Mouse (Mus musculus) liver (tissue): ENCODE data around the gene C1qtnf2.
A peak's percentile ranks its signal among the peaks of the same experiment; 100 is the strongest.

Source experiments
- DNase-seq: peaks from one replicate; pipeline ENCODE4 v3.0.0-alpha.2; 2020; ENCODE audit warnings: mixed read lengths

C1qtnf2 gene

GRCm38 (mm10) chr11:43474225-43474774 lies at the start of gene C1qtnf2:
TSS of gene C1qtnf2 (plus strand) at chr11:43474276.
- no peak for DNase-seq

- DNase-seq, result peak; percentile 40
These were observed 49.7 kb upstream of the C1qtnf2 start for GRCm38 (mm10) chr11:43424386-43424785.

GRCm38 (mm10) chr11:43425166-43425709 lies 48.8 kb upstream of the C1qtnf2 start:
- no peak for DNase-seq

GRCm38 (mm10) chr11:43425824-43426413 lies 48.2 kb upstream of the C1qtnf2 start, which contains the start of gene Pttg1:
TSS of gene Pttg1 (minus strand) at chr11:43426251.
- DNase-seq, result peak; percentile 91

GRCm38 (mm10) chr11:43426414-43426884 lies 47.6 kb upstream of the C1qtnf2 start:
- peak; percentile 11 for DNase-seq

- DNase-seq, result peak; percentile 78
These were observed 40.6 kb upstream of the C1qtnf2 start, which contains the start of gene Slu7 for GRCm38 (mm10) chr11:43433254-43434023. TSS of gene Slu7 (plus strand) at chr11:43433744.

GRCm38 (mm10) chr11:43434024-43434407 lies 40.1 kb upstream of the C1qtnf2 start:
- no peak for DNase-seq

GRCm38 (mm10) chr11:43441121-43441520 lies 33.0 kb upstream of the C1qtnf2 start:
- DNase-seq, result no peak

- DNase-seq, result no peak
These were observed 30.9 kb upstream of the C1qtnf2 start for GRCm38 (mm10) chr11:43443183-43443582.

GRCm38 (mm10) chr11:43449916-43450315 lies 24.2 kb upstream of the C1qtnf2 start:
- DNase-seq, result no peak

- DNase-seq, result no peak
These were observed 22.8 kb upstream of the C1qtnf2 start for GRCm38 (mm10) chr11:43451322-43451721.

GRCm38 (mm10) chr11:43452266-43452665 lies 21.8 kb upstream of the C1qtnf2 start:
- DNase-seq, result no peak

GRCm38 (mm10) chr11:43463204-43463603 lies 10.9 kb upstream of the C1qtnf2 start:
- no peak for DNase-seq

- no peak for DNase-seq
These were observed 4.0 kb upstream of the C1qtnf2 start for GRCm38 (mm10) chr11:43470118-43470517.

GRCm38 (mm10) chr11:43470881-43471820 lies 2.9 kb upstream of the C1qtnf2 start:
- no peak for DNase-seq

GRCm38 (mm10) chr11:43473115-43473514 lies 961 bp upstream of the C1qtnf2 start:
- no peak for DNase-seq

GRCm38 (mm10) chr11:43473635-43474224 lies 346 bp upstream of the C1qtnf2 start:
- DNase-seq, result no peak

- no peak for DNase-seq
These were observed 5.3 kb downstream of the C1qtnf2 start for GRCm38 (mm10) chr11:43479376-43479775.

- DNase-seq, result no peak
These were observed 6.5 kb downstream of the C1qtnf2 start for GRCm38 (mm10) chr11:43480561-43480960.

- no peak for DNase-seq
These were observed 7.8 kb downstream of the C1qtnf2 start for GRCm38 (mm10) chr11:43481672-43482522.
